Mouse (Mus musculus) embryonic fibroblast, embryonic 13.5 days (primary cell): ENCODE results near the gene Ppl.

Source experiments
- CTCF ChIP-seq: IDR thresholded peaks from 2 replicates; pipeline ENCODE4 v1.5.1; 2011; ENCODE audit warnings: mild to moderate bottlenecking, control low read depth, low read length, moderate library complexity, borderline replicate concordance; ENCODE audit not compliant: insufficient read depth
- POLR2A ChIP-seq: IDR thresholded peaks from 2 replicates; pipeline ENCODE4 v1.6.1; 2011; ENCODE audit warnings: low read depth, mild to moderate bottlenecking, control low read depth, low read length, moderate library complexity

DNA sequence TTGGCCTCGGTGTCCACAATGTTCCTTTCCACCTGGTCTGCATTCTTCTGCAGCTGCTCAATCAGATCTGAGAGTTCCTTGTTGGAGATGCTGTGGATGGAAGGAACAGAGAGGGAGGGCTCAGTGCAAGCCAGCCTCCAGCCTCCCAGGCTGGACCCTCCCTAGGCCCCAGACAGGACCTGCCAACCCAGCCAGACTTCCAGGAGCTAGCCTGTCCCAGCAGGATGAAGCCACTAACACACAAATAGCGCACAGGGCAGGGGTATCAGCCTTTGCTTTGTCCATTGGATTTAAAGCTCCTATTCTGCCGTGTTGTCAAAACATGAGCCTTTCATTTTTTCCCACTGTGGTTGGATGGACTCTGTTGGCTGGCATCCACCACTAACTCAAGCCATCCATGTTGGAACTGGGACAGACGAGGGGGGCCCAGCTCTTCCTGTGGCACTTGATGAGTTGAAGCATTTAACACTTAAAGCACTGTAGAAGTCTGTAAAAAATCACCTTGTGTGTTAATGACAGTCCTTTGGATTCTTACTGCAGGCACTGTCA, 19.1 kb downstream of the Ppl start:
- no peak for TF ChIP-seq CTCF
- TF ChIP-seq POLR2A, result no peak
